Mouse (Mus musculus): ENCODE measurements around the gene Ndufb4. TPM values are rescaled to one million over a fixed set of nuclear protein-coding genes. Genes with fewer than 3 reads are reported as not detected.

Ndufb4 gene
- total and polyA plus RNA-seq, 3 experiments = 162 to 216 (median 188) TPM

DNA sequence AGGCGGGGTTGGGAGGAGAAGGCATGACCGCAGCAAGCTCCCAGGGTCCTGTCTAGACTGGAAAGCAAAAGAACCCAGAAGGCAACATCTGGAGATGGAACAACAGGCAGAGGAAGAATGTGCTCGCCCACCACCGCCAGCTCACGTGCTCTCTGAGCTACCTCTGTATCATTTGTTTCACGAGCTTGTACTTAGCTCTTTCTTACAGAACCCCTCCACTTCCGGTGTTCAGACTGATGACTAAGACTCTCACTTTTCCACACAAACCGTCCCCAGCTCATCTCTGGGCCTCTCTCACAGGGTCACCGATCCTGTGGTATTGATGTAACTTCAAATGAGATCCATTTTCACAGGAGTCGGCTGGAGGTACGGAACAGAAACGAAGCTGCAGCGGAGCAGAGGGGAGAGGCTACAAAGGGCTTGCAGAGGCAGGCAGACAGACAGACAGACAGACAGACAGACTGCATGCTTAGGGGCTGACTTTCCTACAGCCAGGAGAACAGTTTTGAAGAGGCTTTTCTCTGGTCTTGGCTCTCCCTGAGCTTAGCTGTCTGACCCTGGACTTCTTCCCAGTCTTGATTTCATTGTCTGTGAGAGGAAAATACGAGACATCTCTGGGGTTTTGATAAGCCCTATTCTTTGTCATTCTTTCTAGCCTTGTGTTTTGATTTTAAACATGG lies 33.2 kb upstream of the Ndufb4 start:
- intact Hi-C loops (cut with DNase I) = loop anchor here (5.0 kb wide), 1 partner anchor 510 kb away; no protein-coding TSS in a partner anchor
- no peak overlapping the region; the same call in 1 of the 2 replicates for H3K9ac ChIP-seq (ENCODE audit: low read depth, low read length)
- TF ChIP-seq CTCF (IDR thresholded peaks at IDR 0.05) (no peak), EP300 (IDR thresholded peaks at IDR 0.05; ENCODE audit: insufficient read depth, low read depth, low read length) (no peak), POLR2A (IDR thresholded peaks at IDR 0.05; ENCODE audit: insufficient read depth, low read depth, low read length) (no peak)
- no peaks in the 10 kb centered on the region for H3K27me3 ChIP-seq (ENCODE audit: control insufficient read depth, insufficient read depth, low read length)
- peak in 1 of 2 experiments; percentile 19 for DNase-seq
- peak overlapping the region; percentile 9 for H3K27ac ChIP-seq
- WGBS = 45% methylated on average over 14 of the region's 14 CpGs
- no peak overlapping the region for H3K4me3 ChIP-seq
- H3K4me1 ChIP-seq (ENCODE audit: control insufficient read depth, insufficient read depth, low read length) = peaks cover 19% of the 10 kb centered on the region
- no peaks in the 10 kb centered on the region for H3K79me2 ChIP-seq (replicated peaks; ENCODE audit: control insufficient read depth, insufficient read depth, low read length)
- H3K36me3 ChIP-seq (ENCODE audit: control insufficient read depth, insufficient read depth, low read length) = no peaks in the 10 kb centered on the region

DNA sequence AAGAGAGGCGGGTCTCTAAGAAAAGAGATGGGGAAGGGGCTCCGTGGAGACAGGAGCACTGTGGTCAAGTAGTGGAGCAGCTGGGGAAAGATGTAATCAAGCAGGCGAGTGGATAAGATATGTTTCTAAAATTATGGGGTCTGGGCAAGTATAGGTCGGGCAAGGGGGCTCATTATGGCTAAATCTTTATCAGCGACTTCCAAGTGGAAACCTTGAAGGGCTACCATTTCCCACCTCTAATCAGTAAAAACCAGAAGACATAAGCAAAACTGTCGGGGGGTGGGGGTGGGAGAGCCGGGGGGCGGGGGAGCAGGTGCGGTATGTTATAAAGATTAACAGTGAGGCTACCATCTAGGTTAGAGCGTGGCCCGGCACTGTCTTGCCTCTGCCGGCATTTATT lies 32.6 kb upstream of the Ndufb4 start:
- Histone ChIP-seq H3K9ac (ENCODE audit: low read depth, low read length) (no peak overlapping the region), H3K79me2 (replicated peaks; ENCODE audit: control insufficient read depth, insufficient read depth, low read length) (no peaks in the 10 kb centered on the region), H3K27ac (no peak overlapping the region; the same call in 1 of the 2 replicates), H3K36me3 (ENCODE audit: control insufficient read depth, insufficient read depth, low read length) (no peaks in the 10 kb centered on the region), H3K4me1 (ENCODE audit: control insufficient read depth, insufficient read depth, low read length) (peaks cover 19% of the 10 kb centered on the region), H3K4me3 (no peak overlapping the region), H3K27me3 (ENCODE audit: control insufficient read depth, insufficient read depth, low read length) (no peaks in the 10 kb centered on the region)
- 60% methylated on average over 12 of the region's 12 CpGs for WGBS
- no peak for DNase-seq
- TF ChIP-seq EP300 (IDR thresholded peaks at IDR 0.05; ENCODE audit: insufficient read depth, low read depth, low read length) (no peak), POLR2A (IDR thresholded peaks at IDR 0.05; ENCODE audit: insufficient read depth, low read depth, low read length) (no peak), CTCF (IDR thresholded peaks at IDR 0.05) (no peak)
- intact Hi-C loops (cut with DNase I) = loop anchor here (5.0 kb wide), 1 partner anchor 510 kb away; no protein-coding TSS in a partner anchor

DNA sequence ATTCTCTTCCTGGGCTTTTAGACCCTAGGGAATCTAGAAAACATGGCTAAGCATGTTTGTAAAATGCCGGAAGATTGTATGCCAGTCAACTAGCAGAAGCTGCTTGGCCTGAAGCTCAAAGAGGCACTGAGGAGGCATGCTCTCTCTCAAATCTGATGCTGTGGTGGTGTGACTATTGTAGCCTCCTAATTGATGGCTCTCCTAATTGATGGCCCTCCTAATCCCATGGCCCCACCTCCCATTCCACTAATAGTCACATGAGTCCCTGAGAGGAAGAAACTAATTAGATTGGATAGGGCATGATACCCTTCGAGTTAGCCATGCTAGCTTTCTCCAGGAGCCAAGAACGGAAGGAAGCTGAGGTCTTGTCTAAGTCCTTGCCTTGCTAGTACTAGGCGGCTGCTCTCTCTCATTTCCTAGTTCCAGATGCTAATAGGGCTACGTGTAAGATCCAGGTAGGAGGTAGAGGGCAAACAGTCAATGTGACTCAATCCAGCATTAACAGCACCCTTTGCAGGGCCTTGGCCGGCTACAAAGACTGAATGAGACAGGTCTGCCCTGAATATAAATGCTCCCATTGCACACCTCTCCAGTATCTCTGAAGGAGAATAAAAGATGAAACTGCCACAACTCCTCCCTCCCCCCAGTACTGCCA lies 31.8 kb upstream of the Ndufb4 start:
- Histone ChIP-seq H3K36me3 (ENCODE audit: control insufficient read depth, insufficient read depth, low read length) (no peaks in the 10 kb centered on the region), H3K79me2 (replicated peaks; ENCODE audit: control insufficient read depth, insufficient read depth, low read length) (no peaks in the 10 kb centered on the region), H3K4me3 (no peak overlapping the region), H3K9ac (ENCODE audit: low read depth, low read length) (no peak overlapping the region), H3K27ac (no peak overlapping the region), H3K27me3 (ENCODE audit: control insufficient read depth, insufficient read depth, low read length) (no peaks in the 10 kb centered on the region), H3K4me1 (ENCODE audit: control insufficient read depth, insufficient read depth, low read length) (peaks cover 18% of the 10 kb centered on the region)
- 73% methylated on average over 6 of the region's 6 CpGs for WGBS
- TF ChIP-seq EP300 (IDR thresholded peaks at IDR 0.05; ENCODE audit: insufficient read depth, low read depth, low read length) (no peak), CTCF (IDR thresholded peaks at IDR 0.05) (no peak), POLR2A (IDR thresholded peaks at IDR 0.05; ENCODE audit: insufficient read depth, low read depth, low read length) (no peak)
- intact Hi-C loops (cut with DNase I) = loop anchor here (2.0 to 5.0 kb wide), 3 partner anchors 403 to 577 kb away; partner anchors contain the start of gene Gsk3b
- DNase-seq = no peak

DNA sequence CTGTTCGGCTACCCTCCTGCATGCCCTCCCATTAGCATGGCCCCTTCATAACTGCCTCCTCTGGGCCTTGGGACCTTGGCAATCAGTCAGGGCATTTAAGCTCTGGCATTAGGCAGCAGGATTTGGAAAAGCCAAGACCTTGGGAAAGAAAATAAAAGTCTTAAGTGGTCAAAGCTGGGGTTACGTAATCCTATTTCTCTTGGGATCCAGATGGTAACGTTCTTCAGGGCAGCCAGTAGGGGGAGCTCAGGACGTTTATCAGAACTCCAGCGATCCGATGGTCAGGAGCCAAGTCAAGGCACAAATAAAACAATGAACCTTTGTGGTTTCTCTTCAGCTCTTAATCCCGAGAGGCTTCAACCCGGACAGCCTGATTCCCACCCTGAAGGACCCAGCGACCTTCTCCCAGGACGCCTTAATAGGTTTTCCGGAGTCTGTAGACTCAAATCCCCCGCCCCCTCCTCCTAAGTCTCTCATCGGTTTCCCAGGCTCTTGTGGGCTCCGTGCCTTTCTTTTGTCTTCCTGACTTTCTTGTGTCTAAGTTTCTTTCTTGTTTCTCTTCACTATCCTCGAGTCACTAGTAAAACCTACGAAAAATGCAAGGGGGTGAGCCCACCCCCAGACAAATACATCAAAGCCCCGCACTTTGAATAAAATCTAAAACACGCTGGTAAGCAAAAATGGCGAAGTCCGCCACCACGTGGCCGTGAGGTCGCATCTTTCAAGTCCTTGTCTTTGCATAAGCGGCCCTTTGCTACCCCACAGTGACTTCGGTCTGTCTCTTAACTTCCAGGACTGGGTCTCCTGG lies 30.6 kb upstream of the Ndufb4 start:
- H3K79me2 ChIP-seq (replicated peaks; ENCODE audit: control insufficient read depth, insufficient read depth, low read length) = no peaks in the 10 kb centered on the region
- peak overlapping the region; percentile 53 for H3K4me3 ChIP-seq
- TF ChIP-seq POLR2A (IDR thresholded peaks at IDR 0.05; ENCODE audit: insufficient read depth, low read depth, low read length) (peak; percentile 26; the same call in 1 of the 2 replicates), CTCF (IDR thresholded peaks at IDR 0.05) (peak; percentile 76), EP300 (IDR thresholded peaks at IDR 0.05; ENCODE audit: insufficient read depth, low read depth, low read length) (peak; percentile 94)
- intact Hi-C loops (cut with DNase I) = loop anchor here (1.0 to 5.0 kb wide), 8 partner anchors 31 to 576 kb away; partner anchors contain the start of genes Gsk3b, Lrrc58 and Ndufb4
- H3K9ac ChIP-seq (ENCODE audit: low read depth, low read length) = peak overlapping the region; percentile 83
- H3K27ac ChIP-seq = peak overlapping the region; percentile 89
- peaks cover 11% of the 10 kb centered on the region for H3K4me1 ChIP-seq (ENCODE audit: control insufficient read depth, insufficient read depth, low read length)
- H3K36me3 ChIP-seq (ENCODE audit: control insufficient read depth, insufficient read depth, low read length) = no peaks in the 10 kb centered on the region
- H3K27me3 ChIP-seq (ENCODE audit: control insufficient read depth, insufficient read depth, low read length) = no peaks in the 10 kb centered on the region
- WGBS = under 1% methylated on average over 25 of the region's 25 CpGs
- DNase-seq = peak; percentile 87 to 89

DNA sequence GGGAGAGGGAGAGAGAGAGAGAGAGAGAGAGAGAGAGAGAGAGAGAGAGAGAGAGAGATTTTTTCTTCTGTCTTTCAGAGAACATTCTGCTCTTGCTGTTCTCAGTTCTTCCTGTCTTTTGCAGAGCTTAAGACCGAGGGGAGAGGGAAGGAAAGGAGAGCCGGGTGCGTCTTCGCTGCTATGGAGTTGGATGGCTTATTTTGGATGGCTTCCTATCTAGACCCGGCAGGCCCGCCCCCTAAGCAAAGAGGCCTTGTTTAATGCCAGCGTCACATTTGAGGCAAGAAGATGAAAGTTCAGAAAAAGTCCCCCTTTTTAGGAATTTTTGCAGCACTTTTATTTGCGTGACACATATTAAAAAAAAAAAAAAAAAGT lies 30.0 kb upstream of the Ndufb4 start:
- H3K27ac ChIP-seq = peak overlapping the region; percentile 89
- no peak for TF ChIP-seq CTCF (IDR thresholded peaks at IDR 0.05)
- TF ChIP-seq POLR2A (IDR thresholded peaks at IDR 0.05; ENCODE audit: insufficient read depth, low read depth, low read length) = no peak
- TF ChIP-seq EP300 (IDR thresholded peaks at IDR 0.05; ENCODE audit: insufficient read depth, low read depth, low read length) = no peak
- intact Hi-C loops (cut with DNase I) = loop anchor here (1.0 to 5.0 kb wide), 7 partner anchors 30 to 575 kb away; partner anchors contain the start of genes Gsk3b, Lrrc58 and Ndufb4
- H3K79me2 ChIP-seq (replicated peaks; ENCODE audit: control insufficient read depth, insufficient read depth, low read length) = no peaks in the 10 kb centered on the region
- WGBS = 6% methylated on average over 8 of the region's 8 CpGs
- no peak for DNase-seq
- peaks cover 11% of the 10 kb centered on the region for H3K4me1 ChIP-seq (ENCODE audit: control insufficient read depth, insufficient read depth, low read length)
- H3K4me3 ChIP-seq = peak overlapping the region; percentile 53
- no peaks in the 10 kb centered on the region for H3K36me3 ChIP-seq (ENCODE audit: control insufficient read depth, insufficient read depth, low read length)
- H3K27me3 ChIP-seq (ENCODE audit: control insufficient read depth, insufficient read depth, low read length) = no peaks in the 10 kb centered on the region
- H3K9ac ChIP-seq (ENCODE audit: low read depth, low read length) = peak overlapping the region; percentile 83

Data from heart, adult 2 months (tissue).